Comparison of ENCODE assay signal across 16 mouse cellular contexts in genomic region chr14:102859361-102859871, GRCm38 (mm10).
DNase-seq lines count a peak whose midpoint lies in the region; TF ChIP-seq lines count a peak whose summit lies in the region.
"Had no signal": no experiment of that assay in that cellular context is flagged by ENCODE, and none has a peak within 500 bp of the region (broad histone marks: within the 10 kb centered on the region; RNA-seq: fewer than 3 reads in every experiment).

No protein-coding gene starts in this region.

- H3K27me3 ChIP-seq in heart, embryonic 10.5 days (ENCODE audit: insufficient read depth, poor library complexity, severe bottlenecking): no peaks in the 10 kb centered on the region
- no peaks in the 10 kb centered on the region for H3K27me3 ChIP-seq in cerebellum, adult 2 months (ENCODE audit: control insufficient read depth, insufficient read depth, low read length)
- H3K27me3 ChIP-seq: forebrain, embryonic 13.5 days had no signal

- H3K4me1 ChIP-seq in heart, embryonic 10.5 days: no peaks in the 10 kb centered on the region
- H3K4me1 ChIP-seq in cerebellum, adult 2 months (ENCODE audit: control insufficient read depth, insufficient read depth, low read length): no peaks in the 10 kb centered on the region
- H3K4me1 ChIP-seq: forebrain, embryonic 13.5 days had no signal

- no peak overlapping the region for H3K27ac ChIP-seq in heart, embryonic 10.5 days
- no peak overlapping the region for H3K27ac ChIP-seq in cerebellum, adult 2 months (ENCODE audit: insufficient read depth, low read length)
- H3K27ac ChIP-seq: forebrain, embryonic 13.5 days; liver, embryonic 14.5 days had no signal

- intact Hi-C loops in heart, postnatal 14 days (cut with DNase I): no loop called here

- no peak for TF ChIP-seq CTCF in cerebellum, adult 2 months (IDR thresholded peaks at IDR 0.05; ENCODE audit: borderline replicate concordance, insufficient read depth, low read depth, low read length)

- no peak overlapping the region for H3K4me3 ChIP-seq in heart, embryonic 10.5 days
- no peak overlapping the region for H3K4me3 ChIP-seq in cerebellum, adult 2 months (replicated peaks; ENCODE audit: insufficient read depth, low read depth, low read length)
- H3K4me3 ChIP-seq: forebrain, embryonic 13.5 days had no signal

- H3K36me3 ChIP-seq in heart, embryonic 10.5 days: no peaks in the 10 kb centered on the region

- DNase-seq in heart, adult 8-10 months (ENCODE audit: low spot score): peak; percentile 55
- no peak for DNase-seq in heart, embryonic 10.5 days (ENCODE audit: low spot score)
- peak; percentile 22 for DNase-seq in urinary bladder, postnatal 14 days (ENCODE audit: low spot score)
- DNase-seq in urinary bladder, postnatal 4 days (ENCODE audit: low spot score in 2 of 2): no peak
- peak; percentile 13 to 30 for DNase-seq in heart, postnatal 14 days
- DNase-seq in skeletal muscle tissue, adult 2 months (ENCODE audit: low read depth, low spot score): peak; percentile 81
- no peak for DNase-seq in cerebellum, adult 2 months
- no peak for DNase-seq in layer of hippocampus, postnatal 14 days (ENCODE audit: low spot score in 2 of 2)
- DNase-seq: adrenal gland, postnatal 36 days; B cell, adult 2 months; cerebellum, adult 8-10 months; kidney, adult 18-20 months; layer of hippocampus, postnatal 36 days; retina, postnatal 1 day had no signal

- H3K9me3 ChIP-seq in heart, embryonic 10.5 days: no peaks in the 10 kb centered on the region
- H3K9me3 ChIP-seq: forebrain, embryonic 13.5 days had no signal

- WGBS in heart, embryonic 10.5 days: 76% methylated on average over 4 of the region's 4 CpGs
- WGBS in cerebellum, adult 2 months: 60% methylated on average over 4 of the region's 4 CpGs

- TF ChIP-seq POLR2A in cerebellum, adult 2 months (IDR thresholded peaks at IDR 0.05; ENCODE audit: borderline replicate concordance, insufficient read depth, low read length): no peak

Comparison
In these comparisons a context has a peak if more than half of its experiments do, and no peak if none do; other contexts are left out.
1. DNase-seq: peak in heart, adult 8-10 months (single experiment), urinary bladder, postnatal 14 days (single experiment), heart, postnatal 14 days (2 of 2) and skeletal muscle tissue, adult 2 months (single experiment); none in heart, embryonic 10.5 days (single experiment), urinary bladder, postnatal 4 days (0 of 2), cerebellum, adult 2 months (0 of 2) and layer of hippocampus, postnatal 14 days (0 of 2).